Mouse (Mus musculus) B cell, adult 67 days (primary cell): Measurements from ENCODE around the gene Bex6. TPM values are rescaled to one million over a fixed set of nuclear protein-coding genes. Genes with fewer than 3 reads are reported as not detected.

Experiments
- total RNA-seq, 2 experiments: library from RNA; stranded (reverse); gene quantifications; 4 replicates each; pipeline ENCODE4 v1.2.4; 2023

Gene Bex6
- total RNA-seq: not detected

GRCm38 (mm10) chr16:32179333-32179901, at the start of gene Bex6:
Bex6 (plus strand) TSS chr16:32179823.

GRCm38 (mm10) chr16:32165281-32165821, 14.3 kb upstream of the Bex6 start, which contains the start of gene Nrros:
Nrros (minus strand) TSS chr16:32165594.

Other genes with a start within 250 kb of the Bex6 start
- gene Pigz, start 246.0 kb upstream of the Bex6 start, total RNA-seq: not detected
- 10 to 100 TPM; 17.0 to 17.2 TPM for gene 0610012G03Rik, start 231.3 kb upstream of the Bex6 start, total RNA-seq
- 10 to 100 TPM; 24.4 to 24.9 TPM for gene Ncbp2, start 231.3 kb upstream of the Bex6 start, total RNA-seq
- gene Senp5, start 176.5 kb upstream of the Bex6 start, total RNA-seq: 10 to 100 TPM; 34.3 to 35.6 TPM
- 10 to 100 TPM; 82.6 to 86.3 TPM for gene Pak2, start 100.5 kb upstream of the Bex6 start, total RNA-seq
- 10 to 100 TPM; 35.3 to 38.7 TPM for gene Pigx, start 80.1 kb upstream of the Bex6 start, total RNA-seq
- gene Cep19, start 80.0 kb upstream of the Bex6 start, total RNA-seq: 1 to 10 TPM; 4.8 to 7.1 TPM
- 100 to 1,000 TPM; 223 to 245 TPM for gene Nrros, start 14.2 kb upstream of the Bex6 start, total RNA-seq
- gene Fbxo45, start 67.3 kb downstream of the Bex6 start, total RNA-seq: 10 to 100 TPM; 11.5 to 12.8 TPM
- gene Wdr53, start 67.4 kb downstream of the Bex6 start, total RNA-seq: 10 to 100 TPM; 10.9 to 14.0 TPM
- 1 to 10 TPM in 1 of 2 experiments, not detected in 1; 1.7 TPM for gene Smco1, start 91.6 kb downstream of the Bex6 start, total RNA-seq
- 10 to 100 TPM; 18.4 to 20.0 TPM for gene Rnf168, start 97.6 kb downstream of the Bex6 start, total RNA-seq
- 10 to 100 TPM; 61.1 to 74.6 TPM for gene Ubxn7, start 152.4 kb downstream of the Bex6 start, total RNA-seq
- gene Tm4sf19, start 220.7 kb downstream of the Bex6 start, total RNA-seq: under 1 TPM in 1 of 2 experiments, not detected in 1; 0.44 TPM
- 1 to 10 TPM; 5.0 to 5.1 TPM for gene Tctex1d2, start 239.9 kb downstream of the Bex6 start, total RNA-seq